Mouse (Mus musculus) intestine, embryonic 15.5 days (tissue): ENCODE results near the gene 1700030J22Rik. TPM values are rescaled to one million over a fixed set of nuclear protein-coding genes. Genes with fewer than 3 reads are reported as not detected.

Experiments used
- ATAC-seq: fragments of 200-750 bp; cut with Nextera tagmentation; 2 replicates; pipeline ENCODE4 v1.8.0; 2017; ENCODE audit warnings: moderate TSS enrichment, moderate library complexity
- H3K27ac ChIP-seq: fragments of 300-500 bp; sonication (generic); 2 replicates; pipeline ENCODE4 v1.5.1; 2015; ENCODE audit warnings: mild to moderate bottlenecking, inconsistent platforms
- H3K27me3 ChIP-seq: fragments of 300-500 bp; sonication (generic); replicated peaks from 2 replicates; pipeline ENCODE4 v1.6.1; 2015; ENCODE audit warnings: inconsistent platforms
- H3K36me3 ChIP-seq: fragments of 300-500 bp; sonication (generic); 2 replicates; pipeline ENCODE4 v1.6.1; 2015; ENCODE audit warnings: inconsistent platforms
- H3K4me1 ChIP-seq: fragments of 300-500 bp; sonication (generic); replicated peaks from 2 replicates; pipeline ENCODE4 v1.6.1; 2015; ENCODE audit warnings: inconsistent platforms
- H3K4me2 ChIP-seq: fragments of 300-500 bp; sonication (generic); replicated peaks from 2 replicates; pipeline ENCODE4 v1.6.1; 2015; ENCODE audit warnings: mild to moderate bottlenecking, inconsistent platforms
- H3K4me3 ChIP-seq: fragments of 300-500 bp; sonication (generic); replicated peaks from 2 replicates; pipeline ENCODE4 v1.5.1; 2015; ENCODE audit warnings: inconsistent platforms
- H3K9ac ChIP-seq: fragments of 300-500 bp; sonication (generic); 2 replicates; pipeline ENCODE4 v1.6.1; 2015; ENCODE audit warnings: inconsistent platforms
- H3K9me3 ChIP-seq: fragments of 300-500 bp; sonication (generic); 2 replicates; pipeline ENCODE4 v1.6.1; 2016; ENCODE audit warnings: inconsistent platforms
- WGBS: fragments of 180-500 bp; shearing (Covaris S2); methylation state at CpG from one replicate; pipeline ENCODE4 v1.1.7; 2015; 5-methylcytosine and 5-hydroxymethylcytosine counted together
- polyA plus RNA-seq: library from polyadenylated mRNA; unstranded; fragments of >200 nt; fragmentation: Nextera tagmentation; extraction: Ambion mirVana; gene quantifications from 2 replicates; pipeline ENCODE4 v1.2.1, GENCODE M21; 2015

Gene 1700030J22Rik
- polyA plus RNA-seq, 1 experiment from 2014 or later = 1.3 TPM

- Histone ChIP-seq H3K4me1 (peaks cover 8% of the 10 kb centered on the region; the same call in 1 of the 2 replicates), H3K4me2 (peak overlapping the region; percentile 86), H3K4me3 (peak overlapping the region; percentile 67), H3K9ac (peak overlapping the region; percentile 65), H3K36me3 (no peaks in the 10 kb centered on the region), H3K9me3 (no peaks in the 10 kb centered on the region), H3K27ac (peak overlapping the region; percentile 83), H3K27me3 (no peaks in the 10 kb centered on the region)
- 8% methylated on average over 23 of the region's 23 CpGs for WGBS
- peak; percentile 23; the same call in 1 of the 2 replicates for ATAC-seq
Observed at GRCm38 (mm10) chr8:116992176-116992971, 13.6 kb upstream of the 1700030J22Rik start.

- Histone ChIP-seq H3K4me2 (0 out of 2 replicates have a peak overlapping the region, but pooled peaks have one; percentile 2), H3K9ac (no peak overlapping the region), H3K4me1 (peaks cover 8% of the 10 kb centered on the region; the same call in 1 of the 2 replicates), H3K27me3 (no peaks in the 10 kb centered on the region), H3K9me3 (no peaks in the 10 kb centered on the region), H3K36me3 (no peaks in the 10 kb centered on the region), H3K4me3 (no peak overlapping the region), H3K27ac (no peak overlapping the region)
- no peak for ATAC-seq
- WGBS = 77% methylated on average over 8 of the region's 8 CpGs
Observed at GRCm38 (mm10) chr8:116991241-116991640, 12.5 kb upstream of the 1700030J22Rik start.

GRCm38 (mm10) chr8:116989842-116990241, 11.1 kb upstream of the 1700030J22Rik start:
- H3K36me3 ChIP-seq = peaks cover 3% of the 10 kb centered on the region; the same call in 1 of the 2 replicates
- ATAC-seq = no peak
- H3K27me3 ChIP-seq = no peaks in the 10 kb centered on the region
- no peaks in the 10 kb centered on the region for H3K9me3 ChIP-seq
- no peak overlapping the region for H3K9ac ChIP-seq
- no peak overlapping the region for H3K4me2 ChIP-seq
- H3K27ac ChIP-seq = no peak overlapping the region
- H3K4me1 ChIP-seq = peaks cover 8% of the 10 kb centered on the region; the same call in 1 of the 2 replicates
- 93% methylated on average over 3 of the region's 3 CpGs for WGBS
- H3K4me3 ChIP-seq = no peak overlapping the region

GRCm38 (mm10) chr8:116980117-116980516, 1.4 kb upstream of the 1700030J22Rik start:
- no peak for ATAC-seq
- no peak overlapping the region for H3K9ac ChIP-seq
- peaks cover 6% of the 10 kb centered on the region; the same call in 1 of the 2 replicates for H3K36me3 ChIP-seq
- WGBS = 24% methylated on average over 4 of the region's 4 CpGs
- H3K4me3 ChIP-seq = no peak overlapping the region
- peaks cover 3% of the 10 kb centered on the region; the same call in 1 of the 2 replicates for H3K4me1 ChIP-seq
- no peak overlapping the region for H3K27ac ChIP-seq
- H3K4me2 ChIP-seq = no peak overlapping the region
- no peaks in the 10 kb centered on the region for H3K9me3 ChIP-seq
- H3K27me3 ChIP-seq = no peaks in the 10 kb centered on the region

- no peak for ATAC-seq
- Histone ChIP-seq H3K27me3 (no peaks in the 10 kb centered on the region), H3K9ac (peak overlapping the region; percentile 41; the same call in 1 of the 2 replicates), H3K27ac (no peak overlapping the region), H3K36me3 (no peaks in the 10 kb centered on the region), H3K4me3 (peak overlapping the region; percentile 70), H3K4me1 (peaks cover 3% of the 10 kb centered on the region; the same call in 1 of the 2 replicates), H3K4me2 (peak overlapping the region; percentile 85), H3K9me3 (no peaks in the 10 kb centered on the region)
- 27% methylated on average over 8 of the region's 8 CpGs for WGBS
Observed at GRCm38 (mm10) chr8:116978052-116978451, 707 bp downstream of the 1700030J22Rik start.

GRCm38 (mm10) chr8:116975606-116976005, 3.2 kb downstream of the 1700030J22Rik start:
- H3K36me3 ChIP-seq = no peaks in the 10 kb centered on the region
- H3K27me3 ChIP-seq = no peaks in the 10 kb centered on the region
- H3K4me1 ChIP-seq = peaks cover 3% of the 10 kb centered on the region; the same call in 1 of the 2 replicates
- no peaks in the 10 kb centered on the region for H3K9me3 ChIP-seq
- H3K4me3 ChIP-seq = no peak overlapping the region
- 43% methylated on average over 5 of the region's 5 CpGs for WGBS
- 0 out of 2 replicates have a peak overlapping the region, but pooled peaks have one; percentile 2 for H3K4me2 ChIP-seq
- no peak for ATAC-seq
- H3K27ac ChIP-seq = no peak overlapping the region
- no peak overlapping the region for H3K9ac ChIP-seq

- H3K4me2 ChIP-seq = 0 out of 2 replicates have a peak overlapping the region, but pooled peaks have one; percentile 2
- no peaks in the 10 kb centered on the region for H3K27me3 ChIP-seq
- no peak overlapping the region for H3K27ac ChIP-seq
- H3K4me3 ChIP-seq = no peak overlapping the region
- H3K36me3 ChIP-seq = no peaks in the 10 kb centered on the region
- H3K4me1 ChIP-seq = peaks cover 3% of the 10 kb centered on the region; the same call in 1 of the 2 replicates
- 41% methylated on average over 5 of the region's 5 CpGs for WGBS
- no peak for ATAC-seq
- no peak overlapping the region for H3K9ac ChIP-seq
- H3K9me3 ChIP-seq = no peaks in the 10 kb centered on the region
Observed at GRCm38 (mm10) chr8:116975066-116975465, 3.7 kb downstream of the 1700030J22Rik start.

- Histone ChIP-seq H3K9ac (no peak overlapping the region), H3K9me3 (no peaks in the 10 kb centered on the region), H3K4me3 (no peak overlapping the region), H3K4me1 (no peaks in the 10 kb centered on the region), H3K36me3 (no peaks in the 10 kb centered on the region), H3K27me3 (no peaks in the 10 kb centered on the region), H3K27ac (no peak overlapping the region), H3K4me2 (no peak overlapping the region)
- WGBS = 81% methylated on average over 6 of the region's 6 CpGs
- ATAC-seq = no peak
Observed at GRCm38 (mm10) chr8:116969531-116969930, 9.2 kb downstream of the 1700030J22Rik start.

- Histone ChIP-seq H3K9me3 (no peaks in the 10 kb centered on the region), H3K4me2 (no peak overlapping the region), H3K27me3 (no peaks in the 10 kb centered on the region), H3K4me1 (peaks cover 4% of the 10 kb centered on the region; the same call in 1 of the 2 replicates), H3K36me3 (peaks cover 14% of the 10 kb centered on the region; the same call in 1 of the 2 replicates), H3K4me3 (no peak overlapping the region), H3K9ac (no peak overlapping the region), H3K27ac (no peak overlapping the region)
- 90% methylated on average over 9 of the region's 9 CpGs for WGBS
- no peak for ATAC-seq
Observed at GRCm38 (mm10) chr8:116954415-116954814, 24.3 kb downstream of the 1700030J22Rik start.

GRCm38 (mm10) chr8:116952428-116952827, 26.3 kb downstream of the 1700030J22Rik start:
- WGBS = 86% methylated on average over 8 of the region's 8 CpGs
- Histone ChIP-seq H3K4me2 (no peak overlapping the region), H3K9me3 (no peaks in the 10 kb centered on the region), H3K27me3 (no peaks in the 10 kb centered on the region), H3K9ac (no peak overlapping the region), H3K36me3 (peaks cover 11% of the 10 kb centered on the region; the same call in 1 of the 2 replicates), H3K27ac (no peak overlapping the region), H3K4me3 (no peak overlapping the region), H3K4me1 (peaks cover 8% of the 10 kb centered on the region)
- no peak for ATAC-seq

- no peak for ATAC-seq
- no peak overlapping the region for H3K27ac ChIP-seq
- WGBS = 84% methylated on average over 2 of the region's 2 CpGs
Observed at GRCm38 (mm10) chr8:116951778-116952177, 27.0 kb downstream of the 1700030J22Rik start.

GRCm38 (mm10) chr8:116951369-116951768, 27.4 kb downstream of the 1700030J22Rik start:
- Histone ChIP-seq H3K36me3 (peaks cover 7% of the 10 kb centered on the region; the same call in 1 of the 2 replicates), H3K9ac (no peak overlapping the region), H3K4me2 (no peak overlapping the region), H3K9me3 (no peaks in the 10 kb centered on the region), H3K27ac (no peak overlapping the region), H3K4me3 (no peak overlapping the region), H3K4me1 (peaks cover 9% of the 10 kb centered on the region), H3K27me3 (no peaks in the 10 kb centered on the region)
- peak; percentile 75 for ATAC-seq
- 52% methylated on average over 5 of the region's 5 CpGs for WGBS

More at GRCm38 (mm10) chr8:116951778-116952177, 27.0 kb downstream of the 1700030J22Rik start:
- H3K27me3 ChIP-seq = no peaks in the 10 kb centered on the region
- H3K4me3 ChIP-seq = no peak overlapping the region
- H3K9ac ChIP-seq = no peak overlapping the region
- H3K36me3 ChIP-seq = peaks cover 11% of the 10 kb centered on the region; the same call in 1 of the 2 replicates
- H3K9me3 ChIP-seq = no peaks in the 10 kb centered on the region
- H3K4me2 ChIP-seq = no peak overlapping the region
- peaks cover 8% of the 10 kb centered on the region for H3K4me1 ChIP-seq
